Mouse (Mus musculus) ZHBTc4 (cell line): ENCODE results near the gene Zbtb45.
A peak's percentile ranks its signal among the peaks of the same experiment; 100 is the strongest.

Experiments
- DNase-seq: peaks from one replicate; pipeline ENCODE4 v3.0.0-alpha.2; 2011; ENCODE audit warnings: low read depth, low spot score

Gene Zbtb45

GRCm38 (mm10) chr7:13010005-13010908, at the start of gene Zbtb45:
Gene Zbtb45, minus strand, starts transcription at chr7:13010034.
- peak; percentile 90 for DNase-seq

DNA sequence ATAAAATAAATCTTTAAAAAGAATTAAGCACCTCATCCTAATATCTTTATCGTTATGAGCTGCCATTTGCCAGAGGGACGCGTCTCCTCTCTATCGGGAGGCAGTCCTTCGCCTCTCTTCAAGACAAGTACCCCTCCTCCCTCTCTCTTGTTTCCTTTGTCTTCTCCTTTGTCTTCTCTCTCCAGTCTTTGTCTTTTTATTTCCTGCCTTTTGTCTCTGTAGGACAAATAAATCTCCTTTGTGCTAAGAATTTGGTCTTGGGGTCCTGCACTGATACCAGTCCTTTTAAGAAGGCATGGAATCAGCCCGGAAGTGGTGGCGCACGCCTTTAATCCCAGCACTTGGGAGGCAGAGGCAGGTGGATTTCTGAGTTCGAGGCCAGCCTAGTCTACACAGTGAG, 49.7 kb upstream of the Zbtb45 start:
- peak; percentile 85 for DNase-seq

- DNase-seq: peak; percentile 64
Measured at GRCm38 (mm10) chr7:13056913-13057700, 47.3 kb upstream of the Zbtb45 start.

GRCm38 (mm10) chr7:13054287-13055010, 44.6 kb upstream of the Zbtb45 start, which contains the start of gene Mzf1:
Gene Mzf1, minus strand, starts transcription at chr7:13054764.
- DNase-seq: peak; percentile 99

DNA sequence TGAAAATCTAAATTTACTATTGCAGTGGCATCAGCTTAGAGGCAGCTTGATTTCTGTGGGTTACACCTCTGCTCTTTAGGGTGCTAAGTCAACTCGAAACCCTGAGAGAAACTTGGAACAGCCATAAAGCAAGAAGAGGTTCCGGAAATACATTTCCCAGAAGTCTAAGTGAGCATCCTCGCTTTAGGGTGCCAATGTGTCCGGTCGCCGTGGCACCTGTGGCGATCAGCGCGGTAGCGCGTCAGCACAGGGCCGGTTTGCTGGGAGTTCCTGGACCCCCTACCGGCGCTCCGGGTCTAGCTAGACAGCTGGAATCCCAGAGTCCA, 44.1 kb upstream of the Zbtb45 start:
- DNase-seq: no peak

GRCm38 (mm10) chr7:13053501-13053900, 43.7 kb upstream of the Zbtb45 start:
- DNase-seq: no peak

DNA sequence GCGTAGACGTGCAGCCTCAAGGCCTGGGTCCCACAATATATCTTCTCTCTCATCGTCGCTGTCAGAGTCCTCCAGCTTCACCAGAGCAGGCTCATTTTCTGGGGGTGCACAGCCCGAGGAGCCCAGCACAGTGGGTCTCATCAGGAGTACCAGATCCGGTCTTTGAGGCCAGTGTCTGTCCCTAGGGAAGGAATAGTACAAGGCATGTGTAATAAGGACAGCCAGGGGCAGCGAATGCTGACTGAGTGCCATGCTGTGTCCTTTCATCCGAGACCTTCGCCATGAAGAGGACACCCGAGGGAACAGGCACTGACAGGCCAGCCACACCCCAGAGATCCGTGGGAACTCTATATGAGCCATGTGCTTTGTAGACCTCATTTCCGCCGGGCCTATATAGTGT, 43.2 kb upstream of the Zbtb45 start:
- no peak for DNase-seq

GRCm38 (mm10) chr7:13046084-13046483, 36.2 kb upstream of the Zbtb45 start:
- DNase-seq: peak; percentile 85

- DNase-seq: no peak
Measured at GRCm38 (mm10) chr7:13044254-13044625, 34.4 kb upstream of the Zbtb45 start.

GRCm38 (mm10) chr7:13043445-13044253, 33.8 kb upstream of the Zbtb45 start:
- peak; percentile 75 for DNase-seq

DNA sequence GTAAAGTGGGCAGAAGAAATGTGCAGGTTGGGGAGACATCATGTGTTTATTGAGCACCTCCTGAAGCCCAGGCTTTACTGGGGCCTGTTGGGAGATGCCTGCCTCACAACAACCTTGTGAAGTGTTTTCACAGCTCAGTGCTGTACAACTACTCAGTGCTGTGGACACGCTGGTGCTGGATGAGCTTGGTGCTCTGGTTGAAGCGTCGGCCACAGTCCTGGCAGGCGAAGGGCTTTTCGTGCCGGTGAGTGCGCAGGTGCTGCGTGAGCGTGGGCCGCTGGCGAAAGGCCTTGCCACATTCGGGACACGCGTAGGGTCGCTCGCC, 33.2 kb upstream of the Zbtb45 start:
- no peak for DNase-seq

- DNase-seq: no peak
Measured at GRCm38 (mm10) chr7:13042511-13042910, 32.7 kb upstream of the Zbtb45 start.

- DNase-seq: peak; percentile 81
Measured at GRCm38 (mm10) chr7:13041256-13041655, 31.4 kb upstream of the Zbtb45 start.

- DNase-seq: no peak
Measured at GRCm38 (mm10) chr7:13039181-13039580, 29.3 kb upstream of the Zbtb45 start.

GRCm38 (mm10) chr7:13038621-13039169, 28.9 kb upstream of the Zbtb45 start:
- peak; percentile 48 for DNase-seq

DNA sequence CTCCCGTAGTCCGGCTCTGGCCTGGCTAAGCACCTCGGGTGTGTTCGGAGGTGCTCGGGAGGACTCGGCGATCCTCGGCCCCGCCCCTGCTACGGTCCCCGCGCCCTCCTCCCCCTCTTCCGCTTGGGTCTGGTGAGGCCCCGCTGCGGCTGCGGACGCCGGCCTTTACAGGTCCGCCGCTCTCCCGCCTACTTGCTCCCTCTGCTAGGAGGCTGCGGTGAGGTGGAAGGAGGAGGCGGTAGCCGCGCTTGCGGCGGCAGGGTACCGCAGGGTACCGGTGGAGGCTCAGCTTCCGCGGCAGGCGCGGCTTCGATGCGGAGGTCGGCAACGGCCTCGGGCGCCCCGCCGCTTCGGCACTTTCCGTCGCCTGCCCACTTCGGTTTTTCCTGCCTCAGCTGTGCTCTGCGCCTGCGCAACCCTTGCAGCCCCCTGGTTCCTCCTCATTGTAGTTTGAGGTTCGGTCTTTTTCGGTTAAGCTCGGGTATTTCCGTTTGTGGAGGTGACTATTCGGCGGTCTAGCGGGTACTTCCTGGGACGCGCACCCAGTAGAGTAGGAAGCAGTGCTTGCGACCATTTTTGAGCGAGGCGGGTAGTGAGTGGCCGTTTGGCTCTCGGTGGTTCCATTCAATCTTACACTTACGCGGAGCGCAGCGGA, 28.2 kb upstream of the Zbtb45 start, which contains the start of gene Ube2m:
Gene Ube2m, minus strand, starts transcription at position 375 of the 655 bp plus-strand sequence.
- peak; percentile 93 for DNase-seq

DNA sequence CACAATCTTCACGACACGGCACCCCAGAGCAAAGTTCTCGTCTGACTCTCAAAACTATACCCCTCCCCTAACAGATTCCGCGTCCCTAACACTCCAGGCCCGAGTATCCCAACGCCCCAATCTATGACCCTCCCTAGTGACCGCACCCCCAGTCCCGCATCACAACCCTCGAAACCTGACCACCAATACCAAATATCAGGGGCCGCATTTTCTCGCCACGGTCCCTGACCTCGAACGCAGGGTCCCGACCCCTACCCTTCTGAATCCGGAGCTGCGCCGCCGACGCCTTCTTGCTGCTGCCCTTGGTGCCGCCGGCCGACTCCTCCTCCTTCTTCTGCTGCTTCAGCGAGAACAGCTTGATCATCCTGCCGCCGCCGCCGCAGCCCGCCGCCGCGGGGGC, 27.5 kb upstream of the Zbtb45 start:
- DNase-seq: peak; percentile 76

- DNase-seq: no peak
Measured at GRCm38 (mm10) chr7:13036806-13037205, 27.0 kb upstream of the Zbtb45 start.

DNA sequence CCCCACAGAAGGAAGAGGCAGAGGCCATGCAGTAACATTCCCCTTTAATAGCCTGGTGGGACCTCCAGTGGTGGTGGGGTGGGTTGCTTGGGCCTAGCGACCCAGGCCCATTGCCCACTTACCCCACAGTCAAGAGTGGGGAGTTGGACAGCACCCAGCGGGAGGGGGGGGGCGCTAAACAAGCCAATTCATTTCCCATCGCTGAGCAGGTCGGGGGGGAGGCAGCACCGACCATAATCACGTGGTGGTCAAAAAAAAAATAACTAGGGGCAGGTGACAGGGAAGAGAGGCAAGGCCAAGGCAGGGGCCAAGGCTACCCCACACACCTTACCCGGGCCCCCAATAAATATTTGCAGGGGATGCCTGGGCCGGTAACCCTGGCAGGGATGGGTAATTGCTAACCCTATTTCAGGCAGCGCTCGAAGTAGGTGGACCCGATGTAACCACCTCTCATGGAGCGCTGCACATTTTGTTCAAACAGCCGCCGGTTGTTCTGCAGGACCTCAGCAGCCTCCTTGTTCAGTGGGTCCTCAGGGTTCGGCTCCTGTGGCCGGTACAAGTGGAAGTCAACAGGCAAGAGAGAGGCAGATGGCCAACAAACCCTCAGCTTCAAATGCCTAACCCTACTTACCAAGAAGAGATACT, 25.5 kb upstream of the Zbtb45 start:
- DNase-seq: no peak
